Mouse (Mus musculus): ENCODE results near the gene Prep. TPM values are rescaled to one million over a fixed set of nuclear protein-coding genes. Genes with fewer than 3 reads are reported as not detected.

Gene Prep
- total and polyA plus RNA-seq, 2 experiments, result 5.7 to 6.2 TPM

DNA sequence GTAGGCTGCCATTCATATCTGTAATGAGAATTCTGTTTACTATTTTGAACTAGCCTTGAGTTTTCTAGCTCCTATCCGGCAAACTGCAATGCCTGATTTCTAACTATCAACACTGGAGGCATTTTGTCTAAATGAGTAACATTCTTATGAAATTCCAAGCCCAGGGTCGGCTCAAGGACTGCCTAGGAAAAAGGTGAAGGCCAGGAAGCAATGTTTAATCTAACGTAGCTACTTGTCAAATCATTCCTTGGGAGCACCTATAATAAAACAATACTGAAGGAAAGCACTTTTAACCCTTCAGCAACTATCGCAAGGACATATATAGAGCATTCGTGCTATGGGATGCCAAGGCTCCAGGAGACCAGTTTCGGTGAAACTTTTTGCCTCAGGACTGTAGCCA is 8.6 kb upstream of the Prep start:
- no peak for DNase-seq (ENCODE audit: extremely low read depth, low read depth, low spot score)
- H3K4me1 ChIP-seq (ENCODE audit: control insufficient read depth, insufficient read depth, low read length), result no peaks in the 10 kb centered on the region
- no peaks in the 10 kb centered on the region for H3K27me3 ChIP-seq (ENCODE audit: control insufficient read depth, insufficient read depth, low read length)
- H3K9ac ChIP-seq (ENCODE audit: low read depth, low read length), result no peak overlapping the region
- no peak overlapping the region for H3K27ac ChIP-seq (replicated peaks; ENCODE audit: insufficient read depth, low read depth, low read length)
- WGBS, result 90% methylated on average over 6 of the region's 6 CpGs
- no peak overlapping the region for H3K4me3 ChIP-seq (ENCODE audit: insufficient read depth, low read depth, low read length)
- no peaks in the 10 kb centered on the region for H3K79me2 ChIP-seq (ENCODE audit: control insufficient read depth, insufficient read depth, low read length)
- H3K36me3 ChIP-seq (ENCODE audit: control insufficient read depth, insufficient read depth, low read length), result no peaks in the 10 kb centered on the region
- TF ChIP-seq POLR2A (IDR thresholded peaks at IDR 0.05; ENCODE audit: extremely low read depth, insufficient read depth, low read length) (no peak), CTCF (IDR thresholded peaks at IDR 0.05; ENCODE audit: low read depth, low read length) (no peak)

DNA sequence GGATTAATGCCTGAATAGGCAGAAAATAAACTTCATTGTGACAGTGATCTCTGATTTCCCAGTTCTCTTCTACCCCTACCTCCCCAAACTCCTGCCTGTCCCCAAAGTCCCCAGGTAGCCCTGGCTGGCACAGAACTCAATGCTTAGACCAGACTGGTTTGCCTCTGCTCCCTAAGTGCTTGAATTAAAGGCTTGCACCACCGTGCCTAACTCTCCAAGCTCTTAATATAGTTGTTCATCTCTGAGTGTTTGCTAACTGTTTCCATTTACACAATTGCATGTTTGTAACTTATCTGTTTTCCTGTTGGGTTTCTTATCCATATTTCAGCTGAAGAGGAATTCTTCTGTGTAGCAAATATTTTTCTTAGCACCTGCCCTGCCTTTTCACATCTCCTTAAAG is 6.2 kb upstream of the Prep start:
- WGBS, result 49% methylated on average over 1 of the region's 1 CpGs
- H3K79me2 ChIP-seq (ENCODE audit: control insufficient read depth, insufficient read depth, low read length), result no peaks in the 10 kb centered on the region

DNA sequence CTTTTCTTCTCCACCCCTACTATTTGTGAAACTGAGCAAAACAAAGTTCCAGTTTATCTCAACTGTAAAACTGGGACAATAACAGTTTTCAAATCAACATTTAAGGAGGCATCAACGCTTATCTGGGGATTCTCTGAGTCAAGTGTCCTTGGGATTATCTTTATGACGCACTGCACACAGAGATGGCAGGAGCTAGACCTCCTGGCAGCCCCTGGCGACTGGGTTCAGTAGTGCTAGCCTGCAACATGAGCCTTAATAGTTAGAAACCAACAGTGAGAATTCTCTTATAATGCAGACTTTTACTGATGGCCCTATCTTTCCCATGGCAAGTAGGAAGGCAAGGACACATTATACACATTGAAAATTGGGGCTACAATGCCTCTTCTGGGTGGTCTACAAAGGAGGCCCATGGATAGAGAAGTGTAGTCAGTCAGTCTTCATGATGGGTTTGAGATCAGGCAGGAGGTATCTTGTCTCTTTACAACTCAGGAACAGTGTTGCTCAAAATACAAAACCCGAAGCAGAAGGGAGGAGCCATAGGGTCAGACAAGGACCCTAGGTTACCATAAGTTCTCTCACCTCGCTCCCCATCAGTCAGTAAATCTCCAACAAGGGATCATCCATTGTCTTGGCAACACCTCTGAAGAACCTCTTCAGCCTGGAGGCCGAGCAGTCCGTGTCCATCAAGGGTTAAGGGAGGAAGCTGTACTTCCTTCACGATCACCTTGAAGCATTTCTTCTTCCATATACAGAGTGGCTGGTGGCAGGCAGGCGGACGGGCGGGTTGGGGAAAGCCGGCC is 672 bp upstream of the Prep start:
- TF ChIP-seq POLR2A (IDR thresholded peaks at IDR 0.05; ENCODE audit: extremely low read depth, insufficient read depth, low read length) (no peak), CTCF (IDR thresholded peaks at IDR 0.05; ENCODE audit: low read depth, low read length) (no peak)
- no peaks in the 10 kb centered on the region for H3K36me3 ChIP-seq (ENCODE audit: control insufficient read depth, insufficient read depth, low read length)
- 18% methylated on average over 12 of the region's 12 CpGs for WGBS
- H3K79me2 ChIP-seq (ENCODE audit: control insufficient read depth, insufficient read depth, low read length), result peaks cover 19% of the 10 kb centered on the region; the same call in 1 of the 2 replicates
- peak; percentile 33 for DNase-seq (ENCODE audit: extremely low read depth, low read depth, low spot score)
- no peaks in the 10 kb centered on the region for H3K27me3 ChIP-seq (ENCODE audit: control insufficient read depth, insufficient read depth, low read length)
- peak overlapping the region; percentile 34 for H3K27ac ChIP-seq (replicated peaks; ENCODE audit: insufficient read depth, low read depth, low read length)
- peaks cover 22% of the 10 kb centered on the region for H3K4me1 ChIP-seq (ENCODE audit: control insufficient read depth, insufficient read depth, low read length)
- H3K9ac ChIP-seq (ENCODE audit: low read depth, low read length), result peak overlapping the region; percentile 82
- peak overlapping the region; percentile 89 for H3K4me3 ChIP-seq (ENCODE audit: insufficient read depth, low read depth, low read length)

More for the DNA sequence above, 6.2 kb upstream of the Prep start:
- no peak for TF ChIP-seq CTCF (IDR thresholded peaks at IDR 0.05; ENCODE audit: low read depth, low read length)
- no peak for TF ChIP-seq POLR2A (IDR thresholded peaks at IDR 0.05; ENCODE audit: extremely low read depth, insufficient read depth, low read length)
- no peak for DNase-seq (ENCODE audit: extremely low read depth, low read depth, low spot score)
- Histone ChIP-seq H3K4me1 (ENCODE audit: control insufficient read depth, insufficient read depth, low read length) (no peaks in the 10 kb centered on the region), H3K27me3 (ENCODE audit: control insufficient read depth, insufficient read depth, low read length) (no peaks in the 10 kb centered on the region), H3K27ac (replicated peaks; ENCODE audit: insufficient read depth, low read depth, low read length) (no peak overlapping the region), H3K36me3 (ENCODE audit: control insufficient read depth, insufficient read depth, low read length) (no peaks in the 10 kb centered on the region), H3K9ac (ENCODE audit: low read depth, low read length) (no peak overlapping the region), H3K4me3 (ENCODE audit: insufficient read depth, low read depth, low read length) (no peak overlapping the region)

DNA sequence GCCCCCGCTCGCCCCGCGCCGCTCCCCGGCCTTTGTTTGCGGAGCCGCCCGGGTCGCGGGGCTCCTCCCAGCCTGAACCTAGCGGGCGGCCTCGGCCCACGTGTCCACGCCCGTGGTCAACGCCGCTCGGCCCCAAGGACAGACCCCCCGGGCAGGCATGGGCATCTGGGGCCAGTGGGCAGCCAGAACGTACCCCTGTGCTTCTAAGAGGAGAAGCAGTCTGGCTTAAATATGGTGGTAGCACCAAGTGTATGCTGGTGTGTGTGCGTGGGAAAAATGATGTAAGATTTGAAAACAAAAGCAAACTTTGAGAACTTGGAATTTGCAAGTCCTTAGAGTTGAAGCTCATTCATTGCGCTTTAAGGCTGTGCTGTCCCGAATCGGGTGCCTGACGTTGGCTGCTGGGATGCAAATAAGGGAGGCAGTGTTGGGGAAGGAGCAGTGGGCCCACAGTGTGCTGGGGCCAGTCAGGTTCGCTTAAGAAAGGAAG is 478 bp downstream of the Prep start:
- peak; percentile 50 for DNase-seq (ENCODE audit: extremely low read depth, low read depth, low spot score)
- peak overlapping the region; percentile 95 for H3K9ac ChIP-seq (ENCODE audit: low read depth, low read length)
- H3K27me3 ChIP-seq (ENCODE audit: control insufficient read depth, insufficient read depth, low read length), result no peaks in the 10 kb centered on the region
- TF ChIP-seq CTCF (IDR thresholded peaks at IDR 0.05; ENCODE audit: low read depth, low read length) (no peak), POLR2A (IDR thresholded peaks at IDR 0.05; ENCODE audit: extremely low read depth, insufficient read depth, low read length) (no peak)
- H3K4me3 ChIP-seq (ENCODE audit: insufficient read depth, low read depth, low read length), result peak overlapping the region; percentile 89
- H3K27ac ChIP-seq (replicated peaks; ENCODE audit: insufficient read depth, low read depth, low read length), result peak overlapping the region; percentile 86
- peaks cover 19% of the 10 kb centered on the region; the same call in 1 of the 2 replicates for H3K79me2 ChIP-seq (ENCODE audit: control insufficient read depth, insufficient read depth, low read length)
- H3K36me3 ChIP-seq (ENCODE audit: control insufficient read depth, insufficient read depth, low read length), result no peaks in the 10 kb centered on the region
- peaks cover 24% of the 10 kb centered on the region for H3K4me1 ChIP-seq (ENCODE audit: control insufficient read depth, insufficient read depth, low read length)
- under 1% methylated on average over 28 of the region's 28 CpGs for WGBS

DNA sequence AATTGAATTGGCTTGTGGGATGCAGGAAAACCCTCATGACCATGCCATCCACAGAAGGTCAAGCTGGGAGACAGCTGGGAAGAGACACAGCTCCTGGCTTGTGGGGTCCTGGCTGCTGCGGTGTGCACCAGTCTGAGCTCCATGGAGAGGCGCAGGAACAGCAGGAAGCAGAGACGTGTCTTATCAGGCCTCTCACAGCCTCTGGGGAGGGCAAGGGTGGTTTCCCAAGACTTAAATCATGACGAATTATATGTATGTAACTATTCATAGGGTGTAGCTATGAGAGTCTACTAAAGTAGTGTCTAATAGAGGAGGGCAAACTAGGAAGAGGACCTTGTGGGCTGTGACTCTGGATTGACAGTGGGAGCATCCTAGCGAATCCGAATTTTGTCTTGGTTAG is 2.6 kb downstream of the Prep start:
- peak overlapping the region; percentile 6; the same call in 1 of the 2 replicates for H3K27ac ChIP-seq (replicated peaks; ENCODE audit: insufficient read depth, low read depth, low read length)
- WGBS, result 79% methylated on average over 6 of the region's 6 CpGs
- no peaks in the 10 kb centered on the region for H3K27me3 ChIP-seq (ENCODE audit: control insufficient read depth, insufficient read depth, low read length)
- H3K36me3 ChIP-seq (ENCODE audit: control insufficient read depth, insufficient read depth, low read length), result peaks cover 1% of the 10 kb centered on the region; the same call in 1 of the 2 replicates
- no peak overlapping the region for H3K9ac ChIP-seq (ENCODE audit: low read depth, low read length)
- TF ChIP-seq POLR2A (IDR thresholded peaks at IDR 0.05; ENCODE audit: extremely low read depth, insufficient read depth, low read length) (no peak), CTCF (IDR thresholded peaks at IDR 0.05; ENCODE audit: low read depth, low read length) (no peak)
- DNase-seq (ENCODE audit: extremely low read depth, low read depth, low spot score), result no peak
- peaks cover 24% of the 10 kb centered on the region; the same call in 1 of the 2 replicates for H3K79me2 ChIP-seq (ENCODE audit: control insufficient read depth, insufficient read depth, low read length)
- H3K4me3 ChIP-seq (ENCODE audit: insufficient read depth, low read depth, low read length), result no peak overlapping the region
- H3K4me1 ChIP-seq (ENCODE audit: control insufficient read depth, insufficient read depth, low read length), result peaks cover 24% of the 10 kb centered on the region

DNA sequence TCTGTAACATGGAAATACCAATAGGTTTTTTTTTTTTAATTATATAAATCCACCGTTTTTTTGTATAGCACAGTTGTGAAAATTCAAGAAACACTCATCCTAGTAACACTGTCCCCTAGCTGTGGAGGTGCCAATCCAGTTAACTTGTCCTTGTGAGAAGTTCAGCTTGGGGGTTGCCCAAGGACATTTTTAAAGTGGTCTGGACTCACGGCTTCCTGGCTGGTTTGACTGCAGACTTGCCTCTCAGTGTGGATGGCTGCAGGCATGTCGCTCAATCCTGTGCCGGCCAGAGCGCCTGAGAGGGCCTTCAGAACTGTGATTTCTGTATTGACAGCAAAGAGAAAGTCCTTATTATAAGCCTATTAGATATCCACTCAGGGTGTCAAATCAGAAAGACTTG is 3.4 kb downstream of the Prep start:
- peaks cover 24% of the 10 kb centered on the region for H3K4me1 ChIP-seq (ENCODE audit: control insufficient read depth, insufficient read depth, low read length)
- DNase-seq (ENCODE audit: extremely low read depth, low read depth, low spot score), result peak; percentile 64
- 20% methylated on average over 5 of the region's 5 CpGs for WGBS

More for the DNA sequence above, 3.4 kb downstream of the Prep start:
- no peak overlapping the region for H3K9ac ChIP-seq (ENCODE audit: low read depth, low read length)
- peak overlapping the region; percentile 43 for H3K27ac ChIP-seq (replicated peaks; ENCODE audit: insufficient read depth, low read depth, low read length)
- no peaks in the 10 kb centered on the region for H3K27me3 ChIP-seq (ENCODE audit: control insufficient read depth, insufficient read depth, low read length)
- no peak overlapping the region for H3K4me3 ChIP-seq (ENCODE audit: insufficient read depth, low read depth, low read length)
- TF ChIP-seq CTCF (IDR thresholded peaks at IDR 0.05; ENCODE audit: low read depth, low read length) (no peak), POLR2A (IDR thresholded peaks at IDR 0.05; ENCODE audit: extremely low read depth, insufficient read depth, low read length) (no peak)
- H3K36me3 ChIP-seq (ENCODE audit: control insufficient read depth, insufficient read depth, low read length), result peaks cover 1% of the 10 kb centered on the region; the same call in 1 of the 2 replicates
- peaks cover 24% of the 10 kb centered on the region; the same call in 1 of the 2 replicates for H3K79me2 ChIP-seq (ENCODE audit: control insufficient read depth, insufficient read depth, low read length)

Measured in liver, adult 2 months (tissue).